Mouse (Mus musculus) urinary bladder, postnatal 25 days (tissue): ENCODE measurements around the gene Fbxo30.
"Not testable (repeated sequence)": the region's sequence is repeated elsewhere in the genome, so short reads cannot be mapped to it uniquely, and the experiment has no call there.

Source experiments
- DNase-seq: peaks from one replicate; pipeline ENCODE4 v3.0.0; 2022; ENCODE audit warnings: low spot score

Fbxo30 gene

DNA sequence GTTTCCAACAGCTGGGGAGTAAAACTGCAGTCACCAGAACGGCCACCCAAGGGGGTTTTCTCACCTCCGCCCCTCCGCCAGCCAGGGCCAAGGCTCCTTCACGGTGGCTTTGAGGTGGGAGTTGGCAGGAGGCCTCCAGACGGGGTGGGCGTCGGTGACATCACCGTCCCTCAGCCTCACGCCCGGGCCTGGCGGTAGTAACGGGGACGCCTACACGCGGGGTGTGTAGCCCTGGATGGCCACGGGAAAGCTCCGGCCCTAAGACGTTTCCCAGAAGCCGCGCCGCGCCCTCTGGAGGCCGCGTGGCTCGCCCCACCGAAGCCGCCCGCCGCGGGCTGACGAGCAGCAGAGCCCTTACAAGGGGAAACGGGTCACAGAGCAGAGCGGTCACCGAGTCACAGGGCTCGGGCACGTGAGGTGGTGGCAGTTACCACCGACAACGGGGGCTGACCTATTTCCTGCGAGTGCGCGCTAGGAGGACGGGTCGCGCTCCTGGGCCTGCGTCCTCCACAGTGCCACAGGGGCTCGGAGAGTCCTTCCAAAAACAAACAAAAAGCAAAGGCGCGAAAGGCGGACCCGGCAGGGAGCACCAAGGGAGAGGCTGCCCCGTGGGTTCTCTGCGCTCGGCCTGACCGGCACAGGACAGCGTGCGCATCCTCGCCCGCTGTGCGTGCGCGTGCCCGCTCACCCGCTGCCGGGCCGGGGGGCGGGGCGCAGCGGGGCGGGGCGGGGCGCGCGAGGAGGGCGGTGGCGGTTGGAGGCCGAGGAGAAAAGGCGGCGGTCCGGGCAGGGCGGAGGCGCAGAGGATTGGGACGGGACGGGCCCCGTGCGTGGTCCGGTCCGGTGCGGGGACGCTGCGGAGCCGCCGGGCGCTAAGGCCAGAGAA, at the start of gene Fbxo30:
Gene Fbxo30 (plus strand): TSS at position 753 of the 886 bp plus-strand sequence.
- DNase-seq = peak; percentile 92

- DNase-seq = no peak
These were observed 47.9 kb upstream of the Fbxo30 start for GRCm38 (mm10) chr10:11233208-11233607.

GRCm38 (mm10) chr10:11242988-11243387, 38.1 kb upstream of the Fbxo30 start:
- DNase-seq = not testable (repeated sequence)

- DNase-seq = no peak
These were observed 32.9 kb upstream of the Fbxo30 start for GRCm38 (mm10) chr10:11248210-11248609.

DNA sequence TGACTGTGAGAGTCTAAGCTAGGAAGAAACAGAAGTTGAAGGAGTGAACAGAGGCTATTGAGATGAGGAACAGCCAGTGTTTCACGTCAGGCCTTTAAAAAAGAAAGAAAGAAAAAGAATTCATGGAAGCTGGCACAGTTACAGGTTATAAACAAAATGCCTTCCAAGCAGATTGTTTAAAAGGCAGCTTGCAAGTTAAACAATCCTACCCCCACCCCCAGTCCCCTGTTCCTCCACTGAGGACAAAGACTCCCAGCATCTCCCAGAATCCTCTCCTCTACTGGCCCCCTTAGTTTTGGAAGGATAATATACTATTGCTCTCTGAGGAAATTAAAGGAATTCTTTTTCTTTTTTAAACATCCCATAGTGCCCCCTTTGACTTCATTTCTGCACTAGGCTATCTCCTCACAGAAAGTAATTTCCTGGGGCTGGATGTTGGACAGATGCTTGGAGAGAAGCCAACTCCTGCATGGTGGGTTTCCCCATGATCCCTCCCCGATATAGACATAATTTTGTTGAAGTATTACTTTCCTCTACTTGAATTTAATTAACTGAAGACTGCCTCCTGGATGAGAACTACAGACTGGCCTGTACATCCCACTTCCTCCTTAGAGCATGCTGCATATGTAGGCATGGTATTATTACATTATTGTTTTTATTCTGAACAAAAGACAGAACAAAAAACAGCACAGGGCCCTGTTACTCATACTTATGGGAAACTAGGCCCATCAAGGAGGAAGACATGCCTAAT, 30.7 kb upstream of the Fbxo30 start:
- DNase-seq = no peak

DNA sequence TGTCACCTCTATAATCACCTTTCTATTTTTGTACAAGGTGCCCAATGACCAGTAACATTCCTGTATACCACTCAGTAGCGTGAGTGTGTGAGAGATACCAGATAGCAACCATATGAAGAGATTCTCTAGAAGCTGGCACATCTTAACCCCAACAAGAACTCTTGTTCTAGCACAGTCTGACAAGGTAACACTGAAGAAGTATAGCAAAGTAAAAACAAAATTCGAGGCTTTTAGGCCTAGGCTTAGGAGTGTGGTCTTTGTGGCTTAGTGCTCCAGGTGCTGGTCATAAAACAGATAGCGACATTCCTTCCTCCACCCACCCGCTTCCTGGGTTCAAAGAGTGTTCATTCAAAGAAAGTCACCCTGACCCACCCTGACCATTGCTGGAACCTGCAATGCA, 27.5 kb upstream of the Fbxo30 start:
- not testable (repeated sequence) for DNase-seq

- no peak for DNase-seq
These were observed 21.0 kb upstream of the Fbxo30 start for GRCm38 (mm10) chr10:11260119-11260518.

DNA sequence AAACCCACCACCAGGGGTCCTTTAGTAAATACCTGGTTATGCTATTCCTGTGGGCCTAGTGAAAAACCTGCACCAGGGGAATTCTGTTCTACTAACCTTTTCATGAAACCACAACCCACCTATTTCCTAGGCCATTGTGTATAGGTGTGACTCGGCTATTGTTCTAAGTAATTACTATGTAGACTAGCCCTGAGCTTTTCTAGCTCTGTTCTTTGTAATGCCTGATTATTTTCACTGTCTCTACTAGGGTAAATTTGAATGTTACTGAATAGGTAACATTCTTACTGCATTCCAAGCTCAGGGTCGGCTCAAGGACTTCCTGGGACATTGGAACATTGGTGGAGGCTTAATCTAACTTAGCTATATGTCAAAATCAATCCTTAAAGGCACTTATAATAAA, 18.8 kb upstream of the Fbxo30 start:
- DNase-seq = not testable (repeated sequence)

DNA sequence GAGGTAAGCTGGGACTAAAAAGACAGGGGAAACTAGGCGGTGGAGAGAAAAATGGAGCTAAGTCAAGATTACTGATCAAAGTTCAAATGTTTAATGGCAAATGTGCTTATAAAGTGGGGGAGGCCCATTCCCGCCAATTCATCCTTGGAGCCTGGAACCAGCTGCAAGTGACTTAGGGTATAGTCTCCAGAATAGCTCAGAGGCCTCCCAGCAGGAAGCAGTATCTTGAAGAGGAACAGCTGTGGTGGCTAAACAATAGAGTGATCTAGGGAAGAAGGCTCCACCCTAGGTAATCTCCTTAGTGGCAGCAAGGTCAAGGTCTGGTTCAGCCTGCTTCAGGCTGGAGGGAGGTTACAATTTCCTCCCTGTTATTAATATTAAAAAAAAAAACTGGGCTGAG, 17.3 kb upstream of the Fbxo30 start:
- not testable (repeated sequence) for DNase-seq

GRCm38 (mm10) chr10:11269165-11269564, 12.0 kb upstream of the Fbxo30 start:
- no peak for DNase-seq

DNA sequence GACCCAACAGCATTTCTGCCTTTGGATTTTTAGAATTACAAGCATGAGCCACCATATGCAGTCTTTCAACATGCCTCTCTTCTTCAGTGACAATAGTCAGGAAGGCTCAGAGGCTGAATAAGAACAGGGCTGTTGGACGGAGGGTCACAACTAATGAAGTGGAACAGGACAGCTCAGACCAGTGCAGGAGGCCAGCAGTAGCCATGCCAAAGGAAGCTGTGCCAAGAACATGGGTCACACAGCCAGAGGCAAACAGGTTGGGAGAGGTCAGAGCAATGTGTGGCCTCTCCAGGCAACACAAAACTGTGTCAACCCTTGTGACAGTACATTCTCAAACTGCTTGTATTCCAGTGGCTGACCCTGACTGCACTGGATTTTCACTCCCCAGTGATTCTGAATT, 6.7 kb upstream of the Fbxo30 start:
- no peak for DNase-seq

GRCm38 (mm10) chr10:11280235-11280577, 924 bp upstream of the Fbxo30 start:
- no peak for DNase-seq

- DNase-seq = peak; percentile 18
These were observed 572 bp downstream of the Fbxo30 start for GRCm38 (mm10) chr10:11281498-11282305.

GRCm38 (mm10) chr10:11282306-11282631, 1.1 kb downstream of the Fbxo30 start:
- DNase-seq = no peak

GRCm38 (mm10) chr10:11298418-11298817, 17.3 kb downstream of the Fbxo30 start:
- DNase-seq = no peak

- no peak for DNase-seq
These were observed 24.4 kb downstream of the Fbxo30 start for GRCm38 (mm10) chr10:11305365-11306053.

DNA sequence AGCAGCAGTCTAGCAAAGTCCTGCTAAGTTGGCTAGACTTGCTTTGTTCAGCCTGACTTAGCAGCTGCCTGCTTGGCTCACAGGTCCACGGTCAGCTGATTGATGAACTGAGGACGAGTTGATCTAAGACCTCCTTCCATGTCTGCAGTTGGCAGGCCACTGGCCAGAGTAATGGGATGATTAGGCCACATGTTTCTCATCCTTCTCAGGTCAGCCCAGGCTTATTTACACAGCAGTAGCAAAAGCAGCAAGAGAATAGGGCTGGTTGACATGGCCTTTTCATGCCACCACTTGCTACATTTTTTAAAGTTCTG, 24.9 kb downstream of the Fbxo30 start:
- no peak for DNase-seq

GRCm38 (mm10) chr10:11309866-11310265, 28.7 kb downstream of the Fbxo30 start:
- DNase-seq = no peak

DNA sequence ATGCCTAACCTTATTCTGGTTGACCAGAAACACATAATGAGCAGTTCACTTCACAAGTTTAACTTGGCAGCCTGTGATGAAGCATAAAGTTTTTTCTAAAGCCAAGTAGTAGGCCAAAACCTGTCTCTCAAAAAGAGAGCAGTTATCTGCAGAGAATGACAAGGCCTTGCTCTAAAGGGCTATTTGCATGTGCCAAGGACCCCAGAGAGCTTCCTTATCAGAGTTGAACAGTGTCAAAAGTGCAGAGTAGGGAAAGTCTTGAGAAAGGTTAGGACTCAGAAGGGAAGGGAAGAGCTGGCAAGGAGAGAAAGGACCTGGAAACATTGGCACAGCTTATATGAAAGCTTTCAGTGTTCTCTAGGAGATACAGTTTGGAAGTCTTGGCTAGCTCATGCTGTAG, 29.4 kb downstream of the Fbxo30 start:
- no peak for DNase-seq

GRCm38 (mm10) chr10:11317856-11318454, 36.8 kb downstream of the Fbxo30 start:
- not testable (repeated sequence) for DNase-seq

GRCm38 (mm10) chr10:11319446-11319970, 38.4 kb downstream of the Fbxo30 start:
- no peak for DNase-seq
